Mouse (Mus musculus) forebrain, postnatal 0 days (tissue): ENCODE measurements at regions not wholly inside any gene's neighbourhood (a gene's known extent, or its start where the extent isn't known, plus 50 kb on each side); places are given as distances from the start of the nearest gene placed in this dataset.

Experiments used
- ATAC-seq: fragments of 200-750 bp; cut with Nextera tagmentation; 2 replicates; pipeline ENCODE4 v1.8.0; 2017; ENCODE audit warnings: mild to moderate bottlenecking, moderate library complexity
- DNase-seq: peaks from one replicate; pipeline ENCODE4 v3.0.0-alpha.2; 2015
- H3K27ac ChIP-seq: fragments of 300-500 bp; sonication (generic); 2 replicates; pipeline ENCODE4 v1.5.1; 2014; ENCODE audit warnings: low read depth, mild to moderate bottlenecking, antibody characterized with exemption, low read length, moderate library complexity, mixed read lengths
- H3K27me3 ChIP-seq: fragments of 300-500 bp; sonication (generic); 2 replicates; pipeline ENCODE4 v1.6.1; 2014; ENCODE audit warnings: mild to moderate bottlenecking, low read length, mixed read lengths; ENCODE audit not compliant: insufficient read depth
- H3K36me3 ChIP-seq: fragments of 300-500 bp; sonication (generic); 2 replicates; pipeline ENCODE4 v1.6.1; 2014; ENCODE audit warnings: mild to moderate bottlenecking, moderate library complexity; ENCODE audit not compliant: insufficient read depth
- H3K4me1 ChIP-seq: fragments of 300-500 bp; sonication (generic); 2 replicates; pipeline ENCODE4 v1.6.1; 2014; ENCODE audit warnings: antibody characterized with exemption; ENCODE audit not compliant: insufficient read depth
- H3K4me2 ChIP-seq: fragments of 300-500 bp; sonication (generic); 2 replicates; pipeline ENCODE4 v1.6.1; 2014; ENCODE audit warnings: low read depth, mild to moderate bottlenecking, moderate library complexity
- H3K4me3 ChIP-seq: fragments of 300-500 bp; sonication (generic); 2 replicates; pipeline ENCODE4 v1.5.1; 2014; ENCODE audit warnings: low read depth, low read length, mixed read lengths
- H3K9ac ChIP-seq: fragments of 300-500 bp; sonication (generic); 2 replicates; pipeline ENCODE4 v1.6.1; 2014; ENCODE audit warnings: mild to moderate bottlenecking
- H3K9me3 ChIP-seq: fragments of 300-500 bp; sonication (generic); 2 replicates; pipeline ENCODE4 v1.6.1; 2016; ENCODE audit warnings: low read length
- CTCF ChIP-seq: sonication (generic); IDR thresholded peaks from 2 replicates; pipeline ENCODE4 v1.5.1; 2016; ENCODE audit warnings: antibody characterized with exemption, control low read depth, low read depth
- WGBS: fragments of 180-500 bp; shearing (Covaris S2); extraction: QIAGEN DNeasy Blood & Tissue Kit; methylation state at CpG from one replicate; pipeline ENCODE4 v1.1.7; 2014; 5-methylcytosine and 5-hydroxymethylcytosine counted together

GRCm38 (mm10) chr8:33085461-33085860 is 343.0 kb upstream of the 5930422O12Rik start:
- no peaks in the 10 kb centered on the region for H3K4me1 ChIP-seq
- no peak overlapping the region for H3K27ac ChIP-seq
- ATAC-seq (peak; percentile 60; the same call in 1 of the 2 replicates), DNase-seq (no peak)
- H3K36me3 ChIP-seq: no peaks in the 10 kb centered on the region
- TF ChIP-seq CTCF: no peak
- H3K27me3 ChIP-seq: no peaks in the 10 kb centered on the region
- no peak overlapping the region for H3K4me2 ChIP-seq
- H3K4me3 ChIP-seq: no peak overlapping the region
- 32% methylated on average over 5 of the region's 5 CpGs for WGBS
- no peak overlapping the region for H3K9ac ChIP-seq
- H3K9me3 ChIP-seq: no peaks in the 10 kb centered on the region

- H3K4me2 ChIP-seq: no peak overlapping the region
- DNase-seq (no peak), ATAC-seq (no peak)
- no peaks in the 10 kb centered on the region for H3K4me1 ChIP-seq
- 63% methylated on average over 3 of the region's 3 CpGs for WGBS
- no peaks in the 10 kb centered on the region for H3K36me3 ChIP-seq
- no peak for TF ChIP-seq CTCF
- no peak overlapping the region for H3K9ac ChIP-seq
- H3K9me3 ChIP-seq: no peaks in the 10 kb centered on the region
- no peak overlapping the region for H3K4me3 ChIP-seq
- no peaks in the 10 kb centered on the region for H3K27me3 ChIP-seq
- H3K27ac ChIP-seq: no peak overlapping the region
These were observed 338.8 kb upstream of the 5930422O12Rik start for GRCm38 (mm10) chr8:33089731-33090130.

GRCm38 (mm10) chr8:33108914-33109313 is 319.6 kb upstream of the 5930422O12Rik start:
- H3K36me3 ChIP-seq: no peaks in the 10 kb centered on the region
- no peaks in the 10 kb centered on the region for H3K4me1 ChIP-seq
- DNase-seq (no peak), ATAC-seq (no peak)
- no peak overlapping the region for H3K9ac ChIP-seq
- WGBS: 88% methylated on average over 3 of the region's 3 CpGs
- H3K27ac ChIP-seq: no peak overlapping the region
- H3K27me3 ChIP-seq: no peaks in the 10 kb centered on the region
- TF ChIP-seq CTCF: no peak
- no peak overlapping the region for H3K4me2 ChIP-seq
- H3K4me3 ChIP-seq: no peak overlapping the region
- no peaks in the 10 kb centered on the region for H3K9me3 ChIP-seq

- DNase-seq (peak; percentile 24), ATAC-seq (peak; percentile 62)
- H3K9me3 ChIP-seq: no peaks in the 10 kb centered on the region
- no peak overlapping the region for H3K4me3 ChIP-seq
- WGBS: 56% methylated on average over 17 of the region's 17 CpGs
- H3K36me3 ChIP-seq: no peaks in the 10 kb centered on the region
- no peak overlapping the region for H3K9ac ChIP-seq
- no peaks in the 10 kb centered on the region for H3K27me3 ChIP-seq
- H3K27ac ChIP-seq: no peak overlapping the region
- no peak for TF ChIP-seq CTCF
- H3K4me2 ChIP-seq: no peak overlapping the region
- H3K4me1 ChIP-seq: no peaks in the 10 kb centered on the region
These were observed 313.0 kb upstream of the 5930422O12Rik start for GRCm38 (mm10) chr8:33115271-33116236.

- no peaks in the 10 kb centered on the region for H3K36me3 ChIP-seq
- ATAC-seq (no peak), DNase-seq (no peak)
- H3K4me2 ChIP-seq: no peak overlapping the region
- no peaks in the 10 kb centered on the region for H3K27me3 ChIP-seq
- H3K4me3 ChIP-seq: no peak overlapping the region
- 76% methylated on average over 3 of the region's 3 CpGs for WGBS
- no peaks in the 10 kb centered on the region for H3K4me1 ChIP-seq
- H3K27ac ChIP-seq: no peak overlapping the region
- H3K9ac ChIP-seq: no peak overlapping the region
- no peaks in the 10 kb centered on the region for H3K9me3 ChIP-seq
- no peak for TF ChIP-seq CTCF
These were observed 305.4 kb upstream of the 5930422O12Rik start for GRCm38 (mm10) chr8:33123061-33123587.

- no peak for TF ChIP-seq CTCF
- 74% methylated on average over 2 of the region's 2 CpGs for WGBS
These were observed 301.5 kb upstream of the 5930422O12Rik start for GRCm38 (mm10) chr8:33126981-33127380.

GRCm38 (mm10) chr8:33138874-33139273 is 289.6 kb upstream of the 5930422O12Rik start:
- DNase-seq (no peak), ATAC-seq (no peak)
- H3K4me3 ChIP-seq: no peak overlapping the region
- no peak for TF ChIP-seq CTCF
- H3K27me3 ChIP-seq: no peaks in the 10 kb centered on the region
- H3K9ac ChIP-seq: no peak overlapping the region
- H3K27ac ChIP-seq: no peak overlapping the region
- no peaks in the 10 kb centered on the region for H3K4me1 ChIP-seq
- H3K9me3 ChIP-seq: no peaks in the 10 kb centered on the region
- no peak overlapping the region for H3K4me2 ChIP-seq
- WGBS: 7% methylated on average over 2 of the region's 2 CpGs
- H3K36me3 ChIP-seq: no peaks in the 10 kb centered on the region

More at GRCm38 (mm10) chr8:33126981-33127380, 301.5 kb upstream of the 5930422O12Rik start:
- Histone ChIP-seq H3K9me3 (no peaks in the 10 kb centered on the region), H3K9ac (no peak overlapping the region), H3K4me1 (no peaks in the 10 kb centered on the region), H3K4me2 (no peak overlapping the region), H3K27ac (no peak overlapping the region), H3K27me3 (no peaks in the 10 kb centered on the region), H3K4me3 (no peak overlapping the region), H3K36me3 (no peaks in the 10 kb centered on the region)
- DNase-seq: no peak
- ATAC-seq: no peak
